Mouse (Mus musculus): ENCODE data around the gene Med13.

Med13 gene

DNA sequence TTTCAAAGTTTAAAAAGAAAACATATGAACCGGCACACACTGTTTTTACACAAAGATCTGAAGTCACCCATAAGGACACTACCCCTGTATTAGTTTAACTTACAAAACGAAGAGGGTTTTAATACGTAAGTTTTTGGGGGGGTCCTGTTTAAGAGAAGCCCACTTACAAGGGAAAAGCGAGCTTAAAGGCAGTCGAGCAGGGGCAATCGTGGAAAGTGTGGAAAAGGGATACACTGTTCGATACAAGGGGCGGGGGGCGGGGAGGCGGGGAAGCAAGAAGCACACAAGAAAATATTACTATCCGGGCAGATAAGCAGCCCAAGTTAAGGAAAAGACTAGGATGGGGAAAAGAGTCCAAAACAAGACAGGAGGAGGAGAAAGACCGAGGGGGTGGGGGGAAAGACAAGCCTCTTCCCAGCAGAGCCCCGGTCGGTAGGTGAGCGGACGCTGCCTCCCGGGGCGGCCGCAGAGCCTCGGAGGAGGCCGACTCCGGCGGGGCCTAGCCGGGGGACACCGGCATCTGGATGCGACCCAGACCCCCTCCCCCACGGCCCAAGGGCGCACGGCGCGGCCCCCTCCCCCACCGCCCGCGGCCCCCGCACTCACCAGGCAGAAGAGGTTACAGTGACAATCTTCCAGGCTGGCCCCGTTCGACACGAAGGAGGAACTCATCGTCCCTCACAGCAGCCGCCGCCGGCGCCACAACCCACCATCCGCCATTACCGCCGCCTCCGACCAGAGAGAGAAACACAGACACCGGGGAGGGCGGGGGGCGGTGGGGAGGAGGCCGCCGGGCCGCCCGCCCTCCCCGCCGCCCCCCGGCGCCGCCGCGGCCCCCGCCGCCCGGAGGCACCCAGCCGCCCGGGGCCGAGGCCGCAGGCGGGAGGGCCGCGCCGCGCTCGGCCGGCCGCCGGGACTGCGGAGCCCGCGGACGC, at the start of gene Med13:
Med13 (minus strand) TSS at position 749 of the 935 bp plus-strand sequence.
- DNase-seq (ENCODE audit: low spot score in 2 of 2), result peak; percentile 29 to 64

GRCm38 (mm10) chr11:86404590-86404989, 47.2 kb upstream of the Med13 start:
- DNase-seq (ENCODE audit: low spot score in 2 of 2), result no peak

DNA sequence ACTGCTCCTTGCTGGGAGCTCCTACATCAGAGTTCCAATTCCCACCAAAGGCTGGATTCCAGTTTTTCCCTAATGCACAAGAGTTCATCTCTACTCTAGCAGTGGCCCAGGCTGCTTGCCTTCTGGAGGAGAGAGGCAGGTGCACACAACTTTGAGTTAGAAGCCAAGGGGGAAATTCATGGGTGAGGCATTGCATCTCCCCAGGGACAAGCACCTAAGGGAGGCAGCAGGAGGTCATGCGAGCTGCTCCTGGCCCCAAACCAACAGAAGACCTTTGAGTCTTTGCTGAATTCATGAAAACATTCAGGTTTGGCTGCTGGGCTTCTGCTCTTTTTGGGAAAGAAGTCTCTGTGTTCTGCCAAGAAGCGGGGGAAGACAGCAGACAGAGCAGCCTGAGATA, 46.4 kb upstream of the Med13 start:
- DNase-seq (ENCODE audit: low spot score in 2 of 2), result no peak

DNA sequence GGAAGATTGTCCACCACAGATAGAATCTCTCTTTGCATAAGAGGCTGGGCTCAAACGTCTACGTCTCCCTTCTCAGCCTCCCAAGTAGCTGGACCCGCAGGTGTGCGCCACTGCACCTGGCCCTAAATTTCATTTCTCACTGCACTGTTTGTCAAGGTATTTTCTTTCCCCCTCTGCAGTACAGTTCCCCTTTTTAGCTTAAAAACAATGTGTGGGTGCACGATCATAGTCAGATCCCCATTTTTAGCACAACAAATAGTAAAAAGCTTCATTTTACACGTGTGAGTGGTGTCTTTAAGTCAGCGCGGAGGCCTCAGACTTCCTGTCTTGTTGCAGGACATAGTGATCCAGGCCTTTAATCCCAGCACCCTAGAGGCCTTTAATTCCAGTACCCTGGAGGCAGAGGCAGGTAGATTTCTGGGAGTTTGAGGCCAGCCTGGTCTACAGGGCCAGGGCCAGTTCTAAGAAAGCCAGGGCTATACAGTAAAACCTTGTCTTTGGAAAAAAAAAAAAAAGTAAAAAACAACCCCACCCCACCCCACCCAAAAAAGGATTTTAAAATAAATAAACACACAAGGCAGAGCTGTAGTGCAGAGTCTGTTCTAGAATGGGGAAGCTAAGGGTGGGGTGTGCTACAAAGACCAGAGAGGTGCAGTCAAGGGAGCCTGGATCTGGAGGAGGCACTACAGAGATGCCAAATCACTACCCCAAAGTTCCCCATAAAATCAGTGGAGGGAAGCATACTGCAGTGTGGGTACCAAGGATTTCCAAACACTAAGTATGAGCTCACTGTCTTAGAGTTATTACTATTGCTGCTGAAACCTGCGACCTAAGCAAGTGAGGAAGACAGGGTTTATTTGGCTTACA, 42.1 kb upstream of the Med13 start:
- no peak for DNase-seq (ENCODE audit: low spot score in 2 of 2)

GRCm38 (mm10) chr11:86396950-86397594, 39.7 kb upstream of the Med13 start:
- no peak for DNase-seq (ENCODE audit: low spot score in 2 of 2)

DNA sequence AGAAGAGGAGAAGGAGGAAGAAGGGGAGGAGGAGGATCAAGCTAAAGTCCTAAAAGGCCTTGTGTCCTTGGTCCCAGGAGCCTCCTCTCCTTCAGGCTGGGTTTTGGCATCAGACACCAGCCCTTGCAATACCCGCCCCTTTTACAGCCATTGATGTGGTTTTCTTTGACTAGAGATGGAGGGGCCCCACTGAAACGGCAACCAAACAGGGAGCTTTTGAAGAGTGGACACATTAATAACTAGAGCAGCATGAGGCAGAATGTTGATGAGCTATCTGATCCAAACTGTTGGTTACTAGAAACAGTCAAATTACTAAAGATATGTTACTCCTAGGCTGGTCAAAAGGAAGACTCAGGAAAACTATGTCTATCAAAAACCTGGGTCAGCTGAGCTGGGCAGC, 39.1 kb upstream of the Med13 start:
- no peak for DNase-seq (ENCODE audit: low spot score in 2 of 2)

- DNase-seq (ENCODE audit: low spot score in 2 of 2), result peak; percentile 38 to 70
These were observed 38.2 kb upstream of the Med13 start for GRCm38 (mm10) chr11:86395513-86396125.

- DNase-seq (ENCODE audit: low spot score in 2 of 2), result no peak
These were observed 37.7 kb upstream of the Med13 start for GRCm38 (mm10) chr11:86395100-86395499.

DNA sequence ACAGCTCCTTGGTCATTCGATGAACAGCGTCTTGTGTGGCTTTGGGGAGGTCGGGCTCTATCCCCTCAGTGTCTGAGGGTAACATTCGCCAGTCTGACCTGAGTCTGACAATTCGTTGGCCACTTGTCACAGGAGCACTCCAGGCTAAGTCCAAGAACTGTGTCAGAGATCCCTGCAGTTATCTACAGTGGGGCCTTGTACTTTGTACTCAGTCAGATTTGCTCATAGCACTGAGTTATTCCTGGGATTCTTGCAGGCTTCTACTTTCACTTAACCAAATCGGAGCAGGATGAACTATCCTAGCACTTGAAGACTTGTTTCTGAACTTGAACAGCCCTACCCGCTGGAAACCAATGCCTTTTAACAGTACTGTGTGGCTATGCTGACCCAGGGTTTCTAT, 34.3 kb upstream of the Med13 start:
- no peak for DNase-seq (ENCODE audit: low spot score in 2 of 2)

DNA sequence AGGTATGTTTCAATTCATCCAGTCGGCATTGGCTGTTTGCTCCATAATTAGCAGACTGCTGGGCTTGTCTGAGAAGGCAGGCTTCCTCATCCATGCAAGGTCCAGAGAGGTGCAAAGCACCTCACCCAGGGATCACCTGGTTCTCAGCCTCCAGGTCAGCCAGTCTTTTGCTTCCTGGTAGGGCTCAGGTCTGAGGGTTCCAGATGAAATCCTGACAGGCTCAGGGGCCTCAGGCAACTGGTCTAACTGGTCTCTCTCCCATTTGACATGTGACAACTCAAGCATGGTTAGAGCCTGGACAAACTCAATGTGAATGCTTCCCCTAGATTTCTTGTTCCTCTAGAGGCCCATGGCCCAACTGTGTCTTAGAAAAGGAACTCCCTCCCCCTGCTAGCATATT, 32.9 kb upstream of the Med13 start:
- DNase-seq (ENCODE audit: low spot score in 2 of 2), result no peak

GRCm38 (mm10) chr11:86389506-86389905, 32.1 kb upstream of the Med13 start:
- no peak for DNase-seq (ENCODE audit: low spot score in 2 of 2)

GRCm38 (mm10) chr11:86388821-86389480, 31.5 kb upstream of the Med13 start:
- no peak for DNase-seq (ENCODE audit: low spot score in 2 of 2)

DNA sequence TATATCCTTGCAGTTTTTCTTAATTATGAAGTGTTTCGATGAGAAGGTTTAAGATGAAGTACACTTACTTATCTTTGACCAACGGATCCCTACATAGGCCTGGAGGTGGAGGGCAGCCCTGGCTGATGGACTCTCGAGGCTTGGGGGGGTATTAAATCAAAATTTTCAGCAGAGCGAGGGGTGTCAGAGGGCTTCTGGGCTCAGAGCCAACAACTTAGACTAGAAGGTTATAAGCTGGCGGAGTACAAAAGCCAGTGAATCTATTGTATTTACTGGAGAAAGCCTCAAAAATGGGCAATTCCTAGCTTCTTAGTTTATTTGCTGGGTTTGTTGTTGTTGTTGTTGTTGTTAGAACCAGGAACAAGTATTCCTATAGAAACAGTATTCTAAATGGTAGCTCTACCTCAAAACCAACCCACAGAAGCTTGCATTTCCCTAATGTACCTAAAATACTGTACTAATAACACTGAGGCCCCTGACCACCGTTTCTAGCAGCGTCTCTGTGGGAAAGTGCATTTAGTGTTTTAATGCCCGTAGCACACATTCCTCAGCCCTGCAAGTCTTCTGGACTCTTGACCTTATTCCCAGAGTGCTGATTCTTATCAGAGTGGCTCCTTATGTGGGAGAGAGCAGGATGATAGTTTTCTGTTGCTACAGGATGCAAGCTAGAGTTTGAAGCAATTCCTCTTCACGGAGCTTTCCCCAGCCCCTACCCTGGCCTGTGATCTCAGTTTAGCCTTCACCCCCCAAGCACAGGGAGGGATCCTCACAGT, 29.9 kb upstream of the Med13 start:
- DNase-seq (ENCODE audit: low spot score in 2 of 2), result peak in 1 of 2 experiments; percentile 9

DNA sequence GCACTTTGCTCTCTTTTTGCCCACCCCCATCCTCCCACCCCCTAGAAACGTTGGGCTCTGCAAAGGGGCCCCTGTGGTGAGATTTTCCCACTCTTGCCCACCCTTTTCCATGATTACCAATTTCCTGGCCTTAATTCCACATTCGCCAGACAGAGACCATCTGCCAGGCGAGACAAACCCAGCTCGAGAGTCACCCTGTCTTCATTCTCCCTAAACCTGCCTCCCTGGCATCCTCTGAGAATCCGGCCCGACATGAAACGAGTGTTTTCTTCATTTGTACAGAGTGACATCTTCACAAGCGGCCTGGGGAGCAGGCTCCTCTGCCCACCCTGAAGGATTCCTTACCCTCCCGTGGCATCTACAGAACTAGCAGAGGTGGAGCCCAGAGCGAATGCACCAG, 29.2 kb upstream of the Med13 start:
- DNase-seq (ENCODE audit: low spot score in 2 of 2), result peak in 1 of 2 experiments; percentile 13

- no peak for DNase-seq (ENCODE audit: low spot score in 2 of 2)
These were observed 28.4 kb upstream of the Med13 start for GRCm38 (mm10) chr11:86385710-86386282.

- DNase-seq (ENCODE audit: low spot score in 2 of 2), result no peak
These were observed 26.7 kb upstream of the Med13 start for GRCm38 (mm10) chr11:86384141-86384540.

- no peak for DNase-seq (ENCODE audit: low spot score in 2 of 2)
These were observed 25.2 kb upstream of the Med13 start for GRCm38 (mm10) chr11:86382520-86383157.

DNA sequence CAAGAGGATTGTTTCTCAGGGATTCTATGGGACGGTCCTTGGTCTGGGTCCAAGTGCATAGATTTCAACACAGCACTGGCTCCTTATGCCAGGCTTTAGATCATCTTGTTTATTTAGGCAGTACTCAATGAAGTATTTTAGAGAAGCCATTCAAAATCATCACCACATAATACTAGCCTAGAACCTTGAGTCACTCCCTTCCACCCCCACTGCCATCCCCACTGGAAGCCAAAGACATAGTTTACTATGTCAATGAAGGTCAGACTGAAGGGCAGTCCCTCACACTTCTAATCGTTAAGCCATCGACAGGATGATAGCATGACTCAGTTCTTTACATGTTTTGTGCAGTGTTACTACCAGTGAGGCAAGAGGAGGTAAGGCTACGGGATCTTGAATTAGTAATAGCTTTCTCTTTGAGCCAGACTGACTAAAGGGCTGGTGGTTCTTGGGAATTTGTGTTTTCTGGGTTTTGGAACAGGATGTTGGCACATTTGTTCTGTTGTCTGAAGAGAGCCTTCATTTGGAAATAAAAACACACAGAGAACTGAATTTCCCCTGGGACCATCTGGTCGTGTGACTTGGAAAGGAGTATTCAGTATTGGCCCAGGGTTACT, 24.2 kb upstream of the Med13 start:
- DNase-seq (ENCODE audit: low spot score in 2 of 2), result no peak
